Mouse (Mus musculus): ENCODE data around the gene Ercc1.

GRCm38 (mm10) chr7:19318201-19318600 lies 26.4 kb upstream of the Ercc1 start:
- TF ChIP-seq MAFK (IDR thresholded peaks at IDR 0.05; ENCODE audit: insufficient read depth, low read depth, low read length) (no peak), CHD2 (IDR thresholded peaks at IDR 0.05; ENCODE audit: low read depth, low read length) (no peak), HCFC1 (IDR thresholded peaks at IDR 0.05; ENCODE audit: borderline replicate concordance, insufficient read depth, low read length) (no peak), ZNF384 (IDR thresholded peaks at IDR 0.05; ENCODE audit: low read depth, low read length) (no peak), ZC3H11A (IDR thresholded peaks at IDR 0.05; ENCODE audit: borderline replicate concordance, low read depth, low read length) (no peak)
